Mouse (Mus musculus) heart, embryonic 12.5 days (tissue): ENCODE data around the gene Zfp362. TPM values are rescaled to one million over a fixed set of nuclear protein-coding genes. Genes with fewer than 3 reads are reported as not detected.

Source experiments
- ATAC-seq: fragments of 200-750 bp; cut with Nextera tagmentation; 2 replicates; pipeline ENCODE4 v1.8.0; 2017; ENCODE audit warnings: moderate TSS enrichment, moderate library complexity; ENCODE audit not compliant: insufficient number of reproducible peaks, low FRiP score
- H3K27ac ChIP-seq: fragments of 300-500 bp; sonication (generic); 2 replicates; pipeline ENCODE4 v1.5.1; 2016; ENCODE audit warnings: mild to moderate bottlenecking, moderate library complexity; ENCODE audit not compliant: poor library complexity, severe bottlenecking
- H3K27me3 ChIP-seq: fragments of 300-500 bp; sonication (generic); replicated peaks from 2 replicates; pipeline ENCODE4 v1.6.1; 2016; ENCODE audit warnings: mild to moderate bottlenecking, moderate library complexity
- H3K36me3 ChIP-seq: fragments of 300-500 bp; sonication (generic); 2 replicates; pipeline ENCODE4 v1.6.1; 2016; ENCODE audit warnings: mild to moderate bottlenecking, moderate library complexity
- H3K4me1 ChIP-seq: fragments of 300-500 bp; sonication (generic); replicated peaks from 2 replicates; pipeline ENCODE4 v1.6.1; 2016; ENCODE audit warnings: mild to moderate bottlenecking
- H3K4me2 ChIP-seq: fragments of 300-500 bp; sonication (generic); 2 replicates; pipeline ENCODE4 v1.6.1; 2016; ENCODE audit warnings: mild to moderate bottlenecking, moderate library complexity
- H3K4me3 ChIP-seq: fragments of 300-500 bp; sonication (generic); 2 replicates; pipeline ENCODE4 v1.5.1; 2016; ENCODE audit warnings: mild to moderate bottlenecking
- H3K9ac ChIP-seq: fragments of 300-500 bp; sonication (generic); 2 replicates; pipeline ENCODE4 v1.6.1; 2016; ENCODE audit warnings: mild to moderate bottlenecking, moderate library complexity
- H3K9me3 ChIP-seq: fragments of 300-500 bp; sonication (generic); replicated peaks from 2 replicates; pipeline ENCODE4 v1.6.1; 2016; ENCODE audit warnings: mild to moderate bottlenecking, moderate library complexity
- WGBS: fragments of 180-500 bp; shearing (Covaris S2); methylation state at CpG from one replicate; pipeline ENCODE4 v1.1.7; 2016; 5-methylcytosine and 5-hydroxymethylcytosine counted together
- polyA plus RNA-seq: library from polyadenylated mRNA; unstranded; fragments of >200 nt; fragmentation: Nextera tagmentation; extraction: Ambion mirVana; gene quantifications from 2 replicates; pipeline ENCODE4 v1.2.1, GENCODE M21; 2016

Zfp362 gene
- polyA plus RNA-seq, 1 experiment from 2014 or later, result 21.3 TPM

GRCm38 (mm10) chr4:128796788-128797187, 9.1 kb downstream of the Zfp362 start:
- no peak for ATAC-seq
- WGBS, result 81% methylated on average over 8 of the region's 8 CpGs
- Histone ChIP-seq H3K4me1 (peaks cover 74% of the 10 kb centered on the region), H3K36me3 (0 out of 2 replicates have a peak, but pooled peaks cover 14% of the 10 kb centered on the region), H3K27ac (no peak overlapping the region), H3K9ac (no peak overlapping the region), H3K27me3 (no peaks in the 10 kb centered on the region), H3K9me3 (no peaks in the 10 kb centered on the region), H3K4me2 (no peak overlapping the region), H3K4me3 (no peak overlapping the region)

GRCm38 (mm10) chr4:128795596-128795995, 10.2 kb downstream of the Zfp362 start:
- Histone ChIP-seq H3K27ac (no peak overlapping the region), H3K9me3 (no peaks in the 10 kb centered on the region), H3K9ac (no peak overlapping the region), H3K4me3 (no peak overlapping the region), H3K27me3 (no peaks in the 10 kb centered on the region), H3K4me1 (peaks cover 71% of the 10 kb centered on the region), H3K4me2 (peak overlapping the region; percentile 29; the same call in 1 of the 2 replicates), H3K36me3 (0 out of 2 replicates have a peak, but pooled peaks cover 14% of the 10 kb centered on the region)
- peak; percentile 40; the same call in 1 of the 2 replicates for ATAC-seq
- 11% methylated on average over 9 of the region's 9 CpGs for WGBS

GRCm38 (mm10) chr4:128794198-128794597, 11.6 kb downstream of the Zfp362 start:
- Histone ChIP-seq H3K27me3 (no peaks in the 10 kb centered on the region), H3K4me2 (no peak overlapping the region), H3K9me3 (no peaks in the 10 kb centered on the region), H3K9ac (no peak overlapping the region), H3K4me3 (no peak overlapping the region), H3K36me3 (peaks cover 26% of the 10 kb centered on the region; the same call in 1 of the 2 replicates), H3K27ac (peak overlapping the region; percentile 74), H3K4me1 (peaks cover 70% of the 10 kb centered on the region)
- no peak for ATAC-seq
- WGBS, result 79% methylated on average over 8 of the region's 8 CpGs

GRCm38 (mm10) chr4:128793710-128794109, 12.1 kb downstream of the Zfp362 start:
- H3K4me1 ChIP-seq, result peaks cover 65% of the 10 kb centered on the region
- WGBS, result 5% methylated on average over 1 of the region's 1 CpGs
- H3K27me3 ChIP-seq, result no peaks in the 10 kb centered on the region

DNA sequence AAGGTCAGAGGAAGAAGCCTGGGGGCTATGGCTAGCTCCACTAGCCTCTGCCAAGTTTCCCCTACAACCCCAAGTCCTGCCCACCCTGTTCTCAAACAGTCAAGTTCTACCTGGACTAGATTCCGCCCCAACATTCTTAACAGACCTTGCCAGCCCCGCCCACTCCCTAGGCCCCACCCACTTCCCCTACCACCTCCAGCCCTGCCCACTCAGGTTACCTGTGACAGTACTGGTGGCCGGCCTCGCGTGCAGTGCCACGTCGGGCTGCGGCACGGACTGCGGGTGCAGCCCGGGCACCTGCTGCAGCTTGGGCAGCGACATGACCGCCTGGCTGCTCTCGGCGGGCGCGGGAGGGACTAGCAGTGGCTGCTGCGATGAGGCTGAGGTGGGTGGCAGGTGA, 16.2 kb downstream of the Zfp362 start:
- Histone ChIP-seq H3K9me3 (no peaks in the 10 kb centered on the region), H3K4me3 (no peak overlapping the region), H3K36me3 (peaks cover 63% of the 10 kb centered on the region), H3K27ac (no peak overlapping the region), H3K4me2 (no peak overlapping the region), H3K4me1 (peaks cover 26% of the 10 kb centered on the region), H3K9ac (no peak overlapping the region), H3K27me3 (no peaks in the 10 kb centered on the region)
- WGBS, result 45% methylated on average over 18 of the region's 18 CpGs
- no peak; the same call in 1 of the 2 replicates for ATAC-seq

More at GRCm38 (mm10) chr4:128793710-128794109, 12.1 kb downstream of the Zfp362 start:
- Histone ChIP-seq H3K27ac (peak overlapping the region; percentile 74), H3K9me3 (no peaks in the 10 kb centered on the region), H3K36me3 (peaks cover 27% of the 10 kb centered on the region; the same call in 1 of the 2 replicates), H3K4me2 (no peak overlapping the region), H3K9ac (no peak overlapping the region), H3K4me3 (no peak overlapping the region)
- ATAC-seq, result peak; percentile 27; the same call in 1 of the 2 replicates

- H3K36me3 ChIP-seq, result peaks cover 68% of the 10 kb centered on the region
- H3K27me3 ChIP-seq, result no peaks in the 10 kb centered on the region
- peaks cover 15% of the 10 kb centered on the region; the same call in 1 of the 2 replicates for H3K4me1 ChIP-seq
- H3K4me3 ChIP-seq, result no peak overlapping the region
- no peak overlapping the region for H3K27ac ChIP-seq
- no peak overlapping the region for H3K4me2 ChIP-seq
- H3K9me3 ChIP-seq, result no peaks in the 10 kb centered on the region
- WGBS, result 95% methylated on average over 4 of the region's 4 CpGs
- ATAC-seq, result no peak
- H3K9ac ChIP-seq, result no peak overlapping the region
Measured at GRCm38 (mm10) chr4:128788108-128788507, 17.7 kb downstream of the Zfp362 start.

GRCm38 (mm10) chr4:128787023-128787939, 18.6 kb downstream of the Zfp362 start:
- no peak for ATAC-seq
- no peak overlapping the region for H3K4me3 ChIP-seq
- WGBS, result 90% methylated on average over 24 of the region's 24 CpGs
- no peak overlapping the region for H3K9ac ChIP-seq
- no peaks in the 10 kb centered on the region for H3K9me3 ChIP-seq
- no peak overlapping the region for H3K4me2 ChIP-seq
- peaks cover 23% of the 10 kb centered on the region for H3K4me1 ChIP-seq
- no peak overlapping the region for H3K27ac ChIP-seq
- no peaks in the 10 kb centered on the region for H3K27me3 ChIP-seq
- peaks cover 69% of the 10 kb centered on the region for H3K36me3 ChIP-seq

DNA sequence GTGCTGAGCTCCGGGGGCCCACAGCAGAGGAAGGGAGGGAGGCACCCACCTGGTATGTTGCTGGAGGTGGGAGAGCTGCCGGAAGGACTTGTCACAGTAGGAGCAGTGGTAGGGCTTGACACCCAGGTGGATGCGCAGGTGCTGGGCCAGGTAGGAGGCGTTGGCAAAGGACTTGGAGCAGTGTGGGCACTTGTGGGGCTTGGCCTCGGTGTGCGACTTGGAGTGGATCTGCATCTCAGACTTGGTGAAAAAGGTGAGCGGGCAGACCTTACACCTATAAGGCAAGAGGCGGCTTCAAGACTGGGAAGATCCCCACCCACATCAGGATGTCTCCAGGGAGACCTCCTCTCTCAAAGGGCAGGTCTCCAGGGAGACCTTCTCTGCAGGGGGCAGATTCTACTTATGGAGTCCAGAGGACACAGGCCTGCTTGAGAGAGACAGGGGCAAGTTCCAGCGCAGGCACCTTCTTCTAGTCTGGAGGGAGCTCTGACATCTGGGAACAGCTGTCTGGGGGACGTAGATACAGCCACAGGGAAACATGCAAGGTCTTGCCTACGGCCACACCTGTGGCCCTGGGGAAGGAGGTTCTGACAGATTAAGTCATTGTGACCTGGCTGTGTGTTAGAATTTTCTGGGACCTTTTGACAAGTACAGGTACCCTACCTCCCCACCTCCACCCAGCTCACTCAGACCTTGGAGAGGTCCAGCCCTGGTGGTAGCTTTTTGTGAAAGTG, 19.8 kb downstream of the Zfp362 start:
- H3K36me3 ChIP-seq, result peaks cover 78% of the 10 kb centered on the region

DNA sequence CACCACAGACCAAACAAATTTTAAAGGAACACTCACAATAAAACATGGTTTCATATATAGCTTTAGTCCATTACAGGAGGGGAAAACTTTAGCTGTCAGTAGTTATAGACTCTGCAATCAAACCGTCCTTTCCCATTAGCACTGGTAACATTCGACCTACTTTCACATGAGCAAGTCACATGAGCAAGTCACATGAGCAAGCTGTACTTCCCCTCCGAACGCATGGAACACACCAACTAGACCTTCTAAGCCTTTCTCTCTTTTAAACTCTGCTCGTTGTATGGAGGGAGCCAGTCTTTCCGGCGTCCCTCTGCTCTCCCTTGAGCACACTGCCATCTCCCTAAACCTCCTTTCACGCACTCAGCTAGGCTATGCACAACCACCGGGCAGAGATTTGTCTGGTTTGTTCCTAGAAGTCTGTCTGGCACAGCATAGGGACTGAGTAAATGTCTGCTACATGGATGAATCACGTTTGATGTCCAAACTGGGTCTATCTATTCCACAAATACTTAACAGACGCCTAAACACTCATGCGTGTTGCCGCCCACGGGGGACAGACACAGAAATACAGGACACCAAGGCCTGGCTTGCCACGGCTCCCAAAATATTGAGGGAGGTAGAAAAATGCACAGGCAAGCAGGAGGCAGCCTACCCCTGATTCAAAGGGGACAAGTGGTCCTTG, 20.8 kb downstream of the Zfp362 start:
- Histone ChIP-seq H3K9ac (no peak overlapping the region), H3K9me3 (no peaks in the 10 kb centered on the region), H3K36me3 (peaks cover 81% of the 10 kb centered on the region), H3K27ac (no peak overlapping the region), H3K4me2 (no peak overlapping the region), H3K4me1 (peaks cover 18% of the 10 kb centered on the region), H3K27me3 (no peaks in the 10 kb centered on the region), H3K4me3 (no peak overlapping the region)
- WGBS, result 89% methylated on average over 15 of the region's 15 CpGs
- ATAC-seq, result no peak

More for the DNA sequence above, 19.8 kb downstream of the Zfp362 start:
- no peak for ATAC-seq
- Histone ChIP-seq H3K4me3 (no peak overlapping the region), H3K9ac (no peak overlapping the region), H3K9me3 (no peaks in the 10 kb centered on the region), H3K27ac (no peak overlapping the region), H3K4me2 (no peak overlapping the region), H3K27me3 (no peaks in the 10 kb centered on the region), H3K4me1 (peaks cover 26% of the 10 kb centered on the region)
- 89% methylated on average over 11 of the region's 11 CpGs for WGBS

- WGBS, result 24% methylated on average over 4 of the region's 4 CpGs
- ATAC-seq, result no peak
- H3K27ac ChIP-seq, result no peak overlapping the region
- no peak overlapping the region for H3K4me2 ChIP-seq
- H3K9me3 ChIP-seq, result no peaks in the 10 kb centered on the region
- H3K36me3 ChIP-seq, result peaks cover 88% of the 10 kb centered on the region
- H3K9ac ChIP-seq, result no peak overlapping the region
- no peaks in the 10 kb centered on the region for H3K27me3 ChIP-seq
- no peak overlapping the region for H3K4me3 ChIP-seq
- peaks cover 14% of the 10 kb centered on the region for H3K4me1 ChIP-seq
Measured at GRCm38 (mm10) chr4:128782645-128783044, 23.2 kb downstream of the Zfp362 start.
